Mouse (Mus musculus): ENCODE data around the gene Rap1gap2. TPM values are rescaled to one million over a fixed set of nuclear protein-coding genes. Genes with fewer than 3 reads are reported as not detected.

Rap1gap2 gene
- polyA plus RNA-seq, 1 experiment from 2014 or later: 2.1 TPM

GRCm38 (mm10) chr11:74648676-74649075 lies 38.0 kb upstream of the Rap1gap2 start:
- H3K4me3 ChIP-seq (ENCODE audit: low read depth, low read length): peak overlapping the region; percentile 99
- H3K9ac ChIP-seq (ENCODE audit: low read depth, low read length): peak overlapping the region; percentile 95
- no peak for DNase-seq (ENCODE audit: low spot score)
- peak overlapping the region; percentile 75 for H3K27ac ChIP-seq (ENCODE audit: low read depth, low read length)
- peaks cover 4% of the 10 kb centered on the region for H3K36me3 ChIP-seq (ENCODE audit: control insufficient read depth, insufficient read depth, low read length)
- no peaks in the 10 kb centered on the region for H3K9me3 ChIP-seq (ENCODE audit: control insufficient read depth, low read length)
- H3K4me1 ChIP-seq (replicated peaks; ENCODE audit: control insufficient read depth, insufficient read depth, low read length): peaks cover 34% of the 10 kb centered on the region
- peak; percentile 30 for ATAC-seq (replicated peaks; ENCODE audit: low FRiP score)
- WGBS: 8% methylated on average over 1 of the region's 1 CpGs
- H3K4me2 ChIP-seq: peak overlapping the region; percentile 57
- H3K27me3 ChIP-seq (replicated peaks; ENCODE audit: control insufficient read depth, insufficient read depth, low read length): no peaks in the 10 kb centered on the region

GRCm38 (mm10) chr11:74647966-74648365 lies 37.3 kb upstream of the Rap1gap2 start:
- DNase-seq (ENCODE audit: low spot score): no peak
- Histone ChIP-seq H3K9me3 (ENCODE audit: control insufficient read depth, low read length) (no peaks in the 10 kb centered on the region), H3K4me1 (replicated peaks; ENCODE audit: control insufficient read depth, insufficient read depth, low read length) (peaks cover 28% of the 10 kb centered on the region), H3K27me3 (replicated peaks; ENCODE audit: control insufficient read depth, insufficient read depth, low read length) (no peaks in the 10 kb centered on the region), H3K4me2 (no peak overlapping the region; the same call in 1 of the 2 replicates), H3K4me3 (ENCODE audit: low read depth, low read length) (no peak overlapping the region), H3K36me3 (ENCODE audit: control insufficient read depth, insufficient read depth, low read length) (no peaks in the 10 kb centered on the region), H3K27ac (ENCODE audit: low read depth, low read length) (peak overlapping the region; percentile 75; the same call in 1 of the 2 replicates), H3K9ac (ENCODE audit: low read depth, low read length) (no peak overlapping the region)
- 92% methylated on average over 1 of the region's 1 CpGs for WGBS
- ATAC-seq (replicated peaks; ENCODE audit: low FRiP score): no peak

GRCm38 (mm10) chr11:74639628-74640027 lies 28.9 kb upstream of the Rap1gap2 start:
- peaks cover 8% of the 10 kb centered on the region for H3K4me1 ChIP-seq (replicated peaks; ENCODE audit: control insufficient read depth, insufficient read depth, low read length)
- WGBS: 42% methylated on average over 1 of the region's 1 CpGs
- no peak overlapping the region for H3K27ac ChIP-seq (ENCODE audit: low read depth, low read length)
- DNase-seq (ENCODE audit: low spot score) (no peak), ATAC-seq (replicated peaks; ENCODE audit: low FRiP score) (no peak)
- no peak overlapping the region for H3K4me3 ChIP-seq (ENCODE audit: low read depth, low read length)
- no peaks in the 10 kb centered on the region for H3K9me3 ChIP-seq (ENCODE audit: control insufficient read depth, low read length)
- H3K27me3 ChIP-seq (replicated peaks; ENCODE audit: control insufficient read depth, insufficient read depth, low read length): peaks cover 42% of the 10 kb centered on the region
- H3K4me2 ChIP-seq: no peak overlapping the region
- no peak overlapping the region for H3K9ac ChIP-seq (ENCODE audit: low read depth, low read length)
- no peaks in the 10 kb centered on the region for H3K36me3 ChIP-seq (ENCODE audit: control insufficient read depth, insufficient read depth, low read length)

DNA sequence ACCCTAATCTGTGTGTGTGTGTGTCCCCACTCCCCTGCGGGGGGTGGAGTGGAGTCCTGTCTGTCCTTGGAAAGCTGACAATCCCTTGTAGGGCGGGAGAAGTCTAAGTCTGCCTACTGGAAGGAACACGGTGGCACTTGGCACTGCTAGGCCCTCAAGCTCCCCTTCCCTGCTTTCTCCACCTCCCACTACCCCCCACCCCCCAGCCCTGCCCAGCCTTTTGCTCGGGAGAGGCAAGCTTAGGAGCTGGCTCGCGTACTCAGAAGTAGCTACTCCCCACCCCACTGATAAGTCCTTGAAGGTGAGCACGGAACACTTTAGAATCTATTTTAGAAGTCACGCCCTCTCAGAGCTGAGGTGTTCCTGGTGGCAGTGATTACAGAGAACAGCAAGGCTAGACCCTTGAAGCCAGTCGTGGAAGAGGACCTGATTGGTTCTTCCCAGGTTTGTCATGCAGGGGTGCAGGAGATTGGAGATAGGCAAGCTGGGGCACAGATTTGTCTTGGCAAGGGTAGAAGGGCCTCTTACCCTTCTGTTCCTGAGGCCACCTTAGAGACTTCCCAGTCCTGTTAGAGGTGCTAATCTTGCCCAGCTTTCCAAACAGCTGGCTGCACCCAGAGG lies 28.2 kb upstream of the Rap1gap2 start:
- no peaks in the 10 kb centered on the region for H3K36me3 ChIP-seq (ENCODE audit: control insufficient read depth, insufficient read depth, low read length)
- ATAC-seq (replicated peaks; ENCODE audit: low FRiP score) (peak; percentile 12; the same call in 1 of the 2 replicates), DNase-seq (ENCODE audit: low spot score) (no peak)
- H3K4me3 ChIP-seq (ENCODE audit: low read depth, low read length): peak overlapping the region; percentile 67
- peak overlapping the region; percentile 95 for H3K4me2 ChIP-seq
- H3K27me3 ChIP-seq (replicated peaks; ENCODE audit: control insufficient read depth, insufficient read depth, low read length): peaks cover 42% of the 10 kb centered on the region
- H3K27ac ChIP-seq (ENCODE audit: low read depth, low read length): no peak overlapping the region
- no peaks in the 10 kb centered on the region for H3K9me3 ChIP-seq (ENCODE audit: control insufficient read depth, low read length)
- peaks cover 8% of the 10 kb centered on the region for H3K4me1 ChIP-seq (replicated peaks; ENCODE audit: control insufficient read depth, insufficient read depth, low read length)
- 13% methylated on average over 9 of the region's 9 CpGs for WGBS
- no peak overlapping the region; the same call in 1 of the 2 replicates for H3K9ac ChIP-seq (ENCODE audit: low read depth, low read length)

DNA sequence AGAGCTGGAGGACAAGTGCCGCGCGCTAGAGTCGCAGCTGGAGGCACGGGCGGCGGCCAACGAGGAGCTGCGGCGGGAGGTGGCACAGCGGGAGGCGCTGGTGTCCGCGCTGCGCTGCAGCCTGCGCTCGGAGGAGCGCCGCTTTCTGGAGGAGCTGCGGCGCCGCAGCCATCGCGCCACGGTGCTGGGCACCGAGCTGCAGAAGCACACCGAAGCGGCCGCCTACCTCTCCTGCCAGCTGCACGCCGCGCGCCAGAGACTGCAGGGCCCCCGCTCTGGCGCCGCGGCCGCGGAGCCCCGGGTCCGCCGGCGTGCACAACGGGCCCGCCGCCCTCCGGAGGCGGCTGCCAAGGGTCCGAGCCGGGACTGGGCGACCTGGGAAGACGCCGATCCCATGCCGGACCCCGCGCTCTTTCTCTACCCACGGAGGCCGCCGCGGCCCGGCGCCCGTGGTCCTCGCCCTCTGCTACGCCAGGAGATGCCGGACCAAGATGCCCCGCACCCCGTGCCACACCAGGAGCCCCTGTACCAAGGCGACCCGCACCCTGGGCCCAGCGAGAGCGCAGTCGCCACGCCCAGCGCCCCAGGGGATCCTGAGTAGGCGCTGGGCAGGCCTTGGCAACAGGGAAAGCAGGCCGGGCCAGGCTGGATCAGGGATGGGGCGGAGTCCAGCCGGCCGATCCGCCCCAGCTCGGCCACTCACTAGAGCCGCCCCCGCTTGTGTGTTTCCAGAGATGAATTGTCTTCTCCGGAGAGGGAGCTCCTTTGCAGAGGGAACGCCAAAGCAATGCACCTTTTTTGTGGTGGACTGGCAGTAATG lies 27.5 kb upstream of the Rap1gap2 start:
- H3K9ac ChIP-seq (ENCODE audit: low read depth, low read length): peak overlapping the region; percentile 47
- H3K27me3 ChIP-seq (replicated peaks; ENCODE audit: control insufficient read depth, insufficient read depth, low read length): peaks cover 42% of the 10 kb centered on the region
- no peaks in the 10 kb centered on the region for H3K9me3 ChIP-seq (ENCODE audit: control insufficient read depth, low read length)
- WGBS: under 1% methylated on average over 86 of the region's 86 CpGs
- peak overlapping the region; percentile 67 for H3K4me3 ChIP-seq (ENCODE audit: low read depth, low read length)
- H3K27ac ChIP-seq (ENCODE audit: low read depth, low read length): no peak overlapping the region; the same call in 1 of the 2 replicates
- DNase-seq (ENCODE audit: low spot score) (peak; percentile 74), ATAC-seq (replicated peaks; ENCODE audit: low FRiP score) (peak; percentile 76)
- H3K4me2 ChIP-seq: peak overlapping the region; percentile 95
- H3K4me1 ChIP-seq (replicated peaks; ENCODE audit: control insufficient read depth, insufficient read depth, low read length): peaks cover 8% of the 10 kb centered on the region
- no peaks in the 10 kb centered on the region for H3K36me3 ChIP-seq (ENCODE audit: control insufficient read depth, insufficient read depth, low read length)

DNA sequence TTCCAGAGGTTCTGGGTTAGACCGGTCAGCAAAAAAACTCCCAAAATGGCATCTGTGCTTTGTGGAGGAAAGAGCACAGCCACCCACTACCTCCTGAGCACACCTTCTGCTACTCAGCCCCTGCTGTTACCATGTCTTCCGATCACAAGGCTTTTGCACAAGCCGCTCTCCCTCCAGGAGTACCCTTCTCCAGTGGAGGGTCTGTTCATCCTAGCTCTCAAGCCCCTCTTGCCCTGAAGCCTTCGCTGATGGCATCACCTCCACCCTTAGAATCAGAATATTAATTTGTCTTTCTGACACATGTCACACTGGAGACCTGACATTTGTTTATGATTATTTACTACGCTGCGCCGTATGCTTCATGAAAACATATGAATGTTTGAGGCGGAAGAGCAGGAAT lies 26.8 kb upstream of the Rap1gap2 start:
- no peak overlapping the region for H3K27ac ChIP-seq (ENCODE audit: low read depth, low read length)
- H3K36me3 ChIP-seq (ENCODE audit: control insufficient read depth, insufficient read depth, low read length): no peaks in the 10 kb centered on the region
- ATAC-seq (replicated peaks; ENCODE audit: low FRiP score): no peak
- H3K9me3 ChIP-seq (ENCODE audit: control insufficient read depth, low read length): no peaks in the 10 kb centered on the region
- peaks cover 42% of the 10 kb centered on the region for H3K27me3 ChIP-seq (replicated peaks; ENCODE audit: control insufficient read depth, insufficient read depth, low read length)
- WGBS: 31% methylated on average over 8 of the region's 8 CpGs
- H3K4me1 ChIP-seq (replicated peaks; ENCODE audit: control insufficient read depth, insufficient read depth, low read length): peaks cover 8% of the 10 kb centered on the region
- DNase-seq (ENCODE audit: low spot score): no peak
- H3K4me2 ChIP-seq: peak overlapping the region; percentile 95
- H3K4me3 ChIP-seq (ENCODE audit: low read depth, low read length): peak overlapping the region; percentile 67
- H3K9ac ChIP-seq (ENCODE audit: low read depth, low read length): peak overlapping the region; percentile 47

DNA sequence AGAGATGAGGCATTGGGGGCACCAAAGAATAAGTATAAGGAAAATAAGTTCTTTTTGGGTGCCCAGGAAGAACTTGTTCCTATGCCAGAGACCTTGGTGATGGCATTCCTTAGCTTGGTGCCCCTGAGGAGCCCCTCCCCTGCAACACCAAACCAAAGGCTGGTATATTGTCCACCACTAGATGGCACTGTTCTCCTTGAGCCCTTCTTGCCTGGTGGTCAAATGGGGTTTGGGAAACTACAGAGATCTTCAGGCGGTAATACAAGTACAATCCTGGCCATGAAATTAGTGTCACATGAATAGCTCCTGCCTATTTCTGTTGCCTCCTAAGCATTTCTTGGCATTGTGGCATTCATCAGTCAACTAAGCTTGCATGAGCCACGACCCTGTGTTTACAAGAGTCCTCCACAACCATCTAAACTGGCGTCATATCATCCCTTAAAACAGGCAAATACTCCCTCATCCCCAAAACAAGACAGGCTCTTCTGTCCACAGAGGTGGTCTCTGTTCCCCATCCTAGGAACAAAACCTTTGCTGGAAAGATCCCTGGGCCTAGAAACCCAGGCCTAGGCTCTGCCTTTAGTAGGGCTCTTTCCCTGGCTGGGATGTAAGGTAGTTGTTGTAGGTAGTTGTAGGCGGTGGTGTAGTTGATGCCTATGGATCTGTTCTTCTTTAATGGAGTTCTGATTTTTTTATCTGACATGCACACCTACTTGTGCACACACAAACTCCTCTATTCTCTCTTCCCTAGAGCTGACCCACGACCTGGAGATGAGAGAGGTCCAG lies 24.0 kb upstream of the Rap1gap2 start:
- no peaks in the 10 kb centered on the region for H3K9me3 ChIP-seq (ENCODE audit: control insufficient read depth, low read length)
- ATAC-seq (replicated peaks; ENCODE audit: low FRiP score) (0 out of 2 replicates have a peak, but pooled peaks have one; percentile 23), DNase-seq (ENCODE audit: low spot score) (no peak)
- H3K27ac ChIP-seq (ENCODE audit: low read depth, low read length): no peak overlapping the region
- H3K4me1 ChIP-seq (replicated peaks; ENCODE audit: control insufficient read depth, insufficient read depth, low read length): peaks cover 8% of the 10 kb centered on the region
- H3K36me3 ChIP-seq (ENCODE audit: control insufficient read depth, insufficient read depth, low read length): no peaks in the 10 kb centered on the region
- 67% methylated on average over 5 of the region's 5 CpGs for WGBS
- peaks cover 30% of the 10 kb centered on the region for H3K27me3 ChIP-seq (replicated peaks; ENCODE audit: control insufficient read depth, insufficient read depth, low read length)
- no peak overlapping the region for H3K4me2 ChIP-seq
- no peak overlapping the region for H3K9ac ChIP-seq (ENCODE audit: low read depth, low read length)
- H3K4me3 ChIP-seq (ENCODE audit: low read depth, low read length): no peak overlapping the region

Data from liver, embryonic 11.5 days (tissue).